Mouse (Mus musculus) testis, adult 2 months (tissue): ENCODE measurements around the gene Mgat5b.

Source experiments
- CTCF ChIP-seq: fragments of 200-500 bp; IDR thresholded peaks from 2 replicates; pipeline ENCODE4 v1.5.1; 2012; ENCODE audit warnings: low read depth, mild to moderate bottlenecking, inconsistent platforms, low read length, moderate library complexity; ENCODE audit not compliant: control insufficient read depth, insufficient read depth, insufficient replicate concordance
- POLR2A ChIP-seq: fragments of 200-500 bp; IDR thresholded peaks from 2 replicates; pipeline ENCODE4 v1.6.1; 2012; ENCODE audit warnings: low read depth, mild to moderate bottlenecking, inconsistent platforms, low read length, moderate library complexity; ENCODE audit not compliant: control insufficient read depth

- TF ChIP-seq CTCF (no peak), POLR2A (no peak)
These were observed 12.8 kb upstream of the Mgat5b start for GRCm38 (mm10) chr11:116905741-116906456.
